Mouse (Mus musculus) kidney, adult 2 months (tissue): ENCODE measurements around the gene Dtl. TPM values are rescaled to one million over a fixed set of nuclear protein-coding genes. Genes with fewer than 3 reads are reported as not detected.

ENCODE experiments used
- DNase-seq: peaks from one replicate; pipeline ENCODE4 v3.0.0; 2021
- H3K27ac ChIP-seq: fragments of 200-500 bp; 2 replicates; pipeline ENCODE4 v1.5.1; 2012; ENCODE audit warnings: low read depth, low read length, control low read depth, inconsistent platforms; ENCODE audit not compliant: insufficient read depth
- H3K27me3 ChIP-seq: fragments of 200-500 bp; replicated peaks from 2 replicates; pipeline ENCODE4 v1.6.1; 2012; ENCODE audit warnings: mild to moderate bottlenecking, moderate library complexity, low read length, inconsistent platforms; ENCODE audit not compliant: control insufficient read depth, insufficient read depth
- H3K36me3 ChIP-seq: fragments of 200-500 bp; 2 replicates; pipeline ENCODE4 v1.6.1; 2012; ENCODE audit warnings: mild to moderate bottlenecking, moderate library complexity, low read length, inconsistent platforms; ENCODE audit not compliant: control insufficient read depth, insufficient read depth
- H3K4me1 ChIP-seq: fragments of 200-500 bp; 2 replicates; pipeline ENCODE4 v1.6.1; 2011; ENCODE audit warnings: low read length; ENCODE audit not compliant: control insufficient read depth, insufficient read depth
- H3K4me3 ChIP-seq: fragments of 200-500 bp; 2 replicates; pipeline ENCODE4 v1.5.1; 2011; ENCODE audit warnings: mild to moderate bottlenecking, low read depth, low read length, control low read depth; ENCODE audit not compliant: insufficient read depth
- CTCF ChIP-seq: fragments of 200-500 bp; conservative IDR thresholded peaks from 2 replicates; pipeline ENCODE4 v1.5.1; 2011; ENCODE audit warnings: low read depth, mild to moderate bottlenecking, control low read depth, low read length, moderate library complexity, mixed read lengths; ENCODE audit not compliant: insufficient read depth, insufficient read length
- POLR2A ChIP-seq: fragments of 200-500 bp; IDR thresholded peaks from one replicate; pipeline ENCODE4 v1.6.1; 2011; ENCODE audit warnings: low read depth, low read length, control low read depth
- WGBS: fragments of 180-500 bp; shearing (Covaris S2); methylation state at CpG from one replicate; pipeline ENCODE4 v1.1.7; 2018; 5-methylcytosine and 5-hydroxymethylcytosine counted together
- polyA plus RNA-seq: library from polyadenylated mRNA; depleted of rRNA; stranded (reverse); fragments of >200 nt; gene quantifications from 2 replicates; pipeline ENCODE4 v1.2.3, GENCODE M21; 2012

The Dtl gene
- polyA plus RNA-seq, 1 experiment, result 0.20 TPM

DNA sequence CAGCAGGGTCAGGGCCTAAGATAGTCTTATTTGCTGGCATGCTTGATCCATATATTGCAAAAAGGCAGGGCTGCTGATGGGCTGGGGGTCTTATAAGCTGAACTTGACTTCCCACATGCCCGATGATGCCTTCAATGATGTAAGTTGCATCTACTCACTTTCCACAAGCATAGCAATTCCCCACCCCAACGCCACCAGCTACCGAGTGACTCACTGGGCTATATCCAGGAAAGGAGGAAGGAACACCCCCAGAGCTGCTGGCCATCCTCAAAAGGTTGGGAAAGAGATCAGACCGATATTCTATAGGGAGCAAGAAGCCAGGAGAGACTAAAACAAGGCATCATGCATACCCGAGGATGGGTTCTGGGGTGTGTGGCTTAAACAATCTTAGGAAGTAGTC lies 15.6 kb downstream of the Dtl start:
- no peak overlapping the region for H3K4me3 ChIP-seq
- WGBS, result 71% methylated on average over 5 of the region's 5 CpGs
- H3K27ac ChIP-seq, result no peak overlapping the region
- no peaks in the 10 kb centered on the region for H3K36me3 ChIP-seq
- TF ChIP-seq POLR2A (no peak), CTCF (no peak)
- no peaks in the 10 kb centered on the region for H3K27me3 ChIP-seq
- peak; percentile 21 for DNase-seq
- H3K4me1 ChIP-seq, result no peaks in the 10 kb centered on the region; the same call in 1 of the 2 replicates

DNA sequence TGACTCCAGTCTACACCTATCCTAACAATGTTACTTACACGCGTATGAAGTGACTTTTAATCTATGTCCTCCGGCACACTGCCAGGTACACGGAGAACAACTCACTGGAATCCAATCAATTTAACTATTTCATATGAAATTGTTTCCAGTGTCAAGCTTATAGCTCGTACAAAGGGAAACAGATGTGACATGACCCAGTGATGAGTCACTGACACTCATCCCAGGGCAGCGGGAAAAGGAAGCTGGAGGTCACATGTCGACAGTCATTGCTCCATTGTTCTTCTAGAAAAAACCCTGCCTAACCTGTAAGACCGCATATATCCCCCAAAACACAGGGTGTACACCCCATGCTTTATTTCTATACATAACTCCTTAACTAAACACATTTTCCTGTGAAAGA lies 18.2 kb downstream of the Dtl start:
- DNase-seq, result peak; percentile 45
- Histone ChIP-seq H3K4me1 (no peaks in the 10 kb centered on the region), H3K36me3 (no peaks in the 10 kb centered on the region), H3K4me3 (no peak overlapping the region), H3K27me3 (no peaks in the 10 kb centered on the region), H3K27ac (no peak overlapping the region)
- no peak for TF ChIP-seq CTCF
- TF ChIP-seq POLR2A, result no peak
- WGBS, result 66% methylated on average over 8 of the region's 8 CpGs

DNA sequence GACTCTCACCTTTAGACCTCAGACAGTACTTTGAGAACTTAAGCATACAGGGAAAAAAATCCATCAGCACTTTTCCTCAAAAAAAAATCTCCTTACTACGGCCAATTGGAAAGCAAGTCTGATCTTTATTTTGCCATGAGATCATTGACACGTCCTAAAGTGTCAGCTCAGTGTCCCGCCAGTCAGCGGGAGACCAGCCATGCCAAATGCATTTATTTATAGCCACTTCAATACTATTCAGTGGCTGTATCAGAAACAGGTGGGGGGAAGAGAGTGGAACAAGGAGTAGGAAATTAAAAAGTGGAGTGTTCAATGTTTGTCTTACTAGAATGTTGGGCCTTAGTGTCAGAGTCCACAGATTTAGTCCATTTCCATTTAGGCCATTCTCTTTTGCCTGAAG lies 24.6 kb downstream of the Dtl start:
- Histone ChIP-seq H3K27ac (no peak overlapping the region), H3K27me3 (no peaks in the 10 kb centered on the region), H3K36me3 (no peaks in the 10 kb centered on the region), H3K4me3 (no peak overlapping the region), H3K4me1 (no peaks in the 10 kb centered on the region)
- no peak for DNase-seq
- WGBS, result 79% methylated on average over 4 of the region's 4 CpGs
- TF ChIP-seq CTCF (no peak), POLR2A (no peak)

DNA sequence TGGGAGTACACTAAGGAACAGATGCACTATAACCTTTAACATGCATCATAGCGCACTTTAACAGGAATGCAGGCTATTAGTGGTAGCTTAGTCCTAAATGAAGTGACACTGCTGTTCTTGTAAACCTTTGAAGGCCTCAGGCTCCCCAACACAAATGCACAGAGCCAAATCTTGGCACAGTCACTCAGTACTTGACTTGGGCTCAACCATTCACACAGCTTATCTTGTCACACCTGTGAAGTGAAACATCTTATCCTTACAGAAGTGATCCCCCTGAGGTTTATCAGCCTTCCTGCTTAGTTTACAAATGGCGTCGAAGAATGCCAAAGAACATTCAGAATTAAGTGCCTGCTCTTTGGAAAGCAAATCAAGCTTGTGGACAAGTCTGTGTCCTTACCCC lies 31.6 kb downstream of the Dtl start:
- no peak overlapping the region for H3K4me3 ChIP-seq
- H3K36me3 ChIP-seq, result no peaks in the 10 kb centered on the region
- no peak overlapping the region for H3K27ac ChIP-seq
- no peak for DNase-seq
- no peaks in the 10 kb centered on the region for H3K27me3 ChIP-seq
- 88% methylated on average over 3 of the region's 3 CpGs for WGBS
- TF ChIP-seq CTCF (no peak), POLR2A (no peak)
- no peaks in the 10 kb centered on the region for H3K4me1 ChIP-seq

DNA sequence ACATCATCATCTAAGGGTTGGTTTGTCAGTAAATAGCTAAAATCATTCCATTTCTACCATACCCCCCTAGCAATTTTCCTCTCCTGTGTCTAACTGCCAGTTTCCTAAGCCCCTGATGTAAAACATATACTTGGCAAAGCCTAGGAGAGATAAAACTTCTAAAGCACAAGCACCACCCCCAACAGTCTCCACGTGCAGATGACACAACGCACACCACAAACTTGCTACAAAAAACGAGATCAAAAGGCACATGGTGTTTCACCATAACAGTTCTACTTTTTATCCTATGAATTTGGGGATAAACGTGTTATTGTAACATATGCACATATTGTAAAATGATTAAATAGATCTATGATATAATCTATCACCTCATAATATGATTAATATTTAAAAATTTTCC lies 33.7 kb downstream of the Dtl start:
- H3K27me3 ChIP-seq, result no peaks in the 10 kb centered on the region
- H3K27ac ChIP-seq, result no peak overlapping the region
- H3K4me3 ChIP-seq, result no peak overlapping the region
- 91% methylated on average over 4 of the region's 4 CpGs for WGBS
- no peak for DNase-seq
- no peaks in the 10 kb centered on the region for H3K36me3 ChIP-seq
- no peak for TF ChIP-seq POLR2A
- no peak for TF ChIP-seq CTCF
- H3K4me1 ChIP-seq, result no peaks in the 10 kb centered on the region

DNA sequence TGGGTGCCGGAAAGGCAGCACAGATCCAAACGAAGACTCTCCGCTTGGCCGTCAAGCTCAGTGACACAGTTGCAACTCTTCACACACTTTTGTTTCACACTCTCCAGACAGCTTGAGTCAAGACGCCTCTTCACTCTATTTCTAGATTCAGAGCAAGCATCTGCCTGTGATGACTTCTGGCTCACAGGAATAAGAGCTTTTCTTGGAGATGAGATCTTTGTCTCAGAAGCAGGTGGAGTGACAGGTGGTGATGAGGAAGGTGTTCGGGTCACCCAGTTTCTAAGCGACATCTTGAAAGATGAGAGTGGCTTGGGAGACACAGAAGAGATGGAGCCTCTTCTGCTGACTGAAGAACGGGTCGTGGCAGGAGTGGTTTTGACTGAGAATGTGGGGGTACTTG lies 34.3 kb downstream of the Dtl start:
- H3K4me1 ChIP-seq, result no peaks in the 10 kb centered on the region
- no peak overlapping the region for H3K27ac ChIP-seq
- no peaks in the 10 kb centered on the region for H3K36me3 ChIP-seq
- H3K4me3 ChIP-seq, result no peak overlapping the region
- no peak for DNase-seq
- no peak for TF ChIP-seq POLR2A
- TF ChIP-seq CTCF, result no peak
- H3K27me3 ChIP-seq, result no peaks in the 10 kb centered on the region
- 98% methylated on average over 9 of the region's 9 CpGs for WGBS

DNA sequence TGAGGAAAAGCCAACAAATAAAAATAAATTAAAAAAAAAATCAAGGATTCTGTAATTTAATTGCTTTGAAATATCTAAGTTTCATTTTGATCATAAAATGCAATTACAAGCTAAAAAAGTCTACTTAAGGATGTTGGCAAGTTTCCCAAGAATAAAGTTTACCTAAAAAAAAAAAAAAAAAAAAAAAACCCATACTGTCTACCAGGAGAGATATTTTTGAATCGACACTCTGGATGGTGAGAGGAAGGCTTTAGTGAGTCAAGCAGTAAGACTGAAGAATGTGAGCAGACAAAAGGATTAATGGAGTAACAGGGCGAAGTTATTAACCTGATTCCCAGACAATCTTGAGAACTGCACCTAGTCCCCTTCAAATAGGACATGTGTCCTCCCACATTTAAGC lies 35.0 kb downstream of the Dtl start:
- 80% methylated on average over 2 of the region's 2 CpGs for WGBS
- Histone ChIP-seq H3K4me3 (no peak overlapping the region), H3K36me3 (no peaks in the 10 kb centered on the region), H3K27ac (no peak overlapping the region), H3K27me3 (no peaks in the 10 kb centered on the region), H3K4me1 (no peaks in the 10 kb centered on the region)
- TF ChIP-seq CTCF, result no peak
- no peak for TF ChIP-seq POLR2A
- no peak for DNase-seq

DNA sequence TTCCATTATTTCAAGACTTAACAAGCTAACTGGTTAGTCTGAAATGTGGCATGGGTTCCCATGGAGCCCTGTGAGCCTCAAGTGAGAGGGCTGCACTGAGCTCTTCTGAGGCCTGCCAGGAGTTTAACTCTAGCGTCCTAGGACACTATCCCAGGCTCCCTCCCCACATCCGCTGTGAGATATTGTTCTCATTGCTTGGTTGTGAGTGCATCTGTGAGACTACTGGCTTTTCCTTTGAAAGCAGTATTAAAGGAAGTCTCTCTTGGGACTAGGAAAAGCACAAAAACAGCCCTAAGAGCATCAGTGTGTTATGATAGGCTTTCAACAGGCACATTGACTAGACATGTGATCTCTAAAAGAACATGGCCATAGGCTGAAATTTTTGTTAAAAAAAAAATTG lies 40.4 kb downstream of the Dtl start:
- TF ChIP-seq CTCF, result no peak
- no peak for TF ChIP-seq POLR2A
- Histone ChIP-seq H3K27ac (no peak overlapping the region), H3K36me3 (no peaks in the 10 kb centered on the region), H3K4me1 (no peaks in the 10 kb centered on the region), H3K4me3 (no peak overlapping the region), H3K27me3 (no peaks in the 10 kb centered on the region)
- DNase-seq, result no peak
- WGBS, result 78% methylated on average over 2 of the region's 2 CpGs
